Comparison of ENCODE assay signal across 9 mouse cellular contexts in the genomic region with DNA sequence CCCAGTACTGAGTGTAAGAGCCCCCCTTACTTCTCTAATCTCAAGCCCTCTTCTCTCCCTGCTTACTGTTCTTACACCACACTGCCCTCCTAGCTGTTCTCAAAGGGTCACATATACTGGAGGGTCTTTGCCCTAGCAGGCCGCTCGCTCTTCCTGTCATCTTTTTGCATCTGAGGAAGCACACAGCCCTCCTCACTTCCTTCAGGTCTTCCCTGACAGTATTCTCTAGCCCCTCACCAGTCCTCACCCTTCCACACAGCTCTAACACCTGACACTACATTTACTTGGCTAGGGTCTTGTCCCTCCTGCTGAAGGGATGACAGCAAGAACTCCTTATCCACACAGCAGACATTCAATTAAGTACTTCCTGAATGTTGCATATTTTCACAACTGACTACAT. TPM values are rescaled to one million over a fixed set of nuclear protein-coding genes. Genes with fewer than 3 reads are reported as not detected.
A peak's percentile ranks its signal among the peaks of the same experiment; 100 is the strongest.
DNase-seq lines count a peak whose midpoint lies in the region; ATAC-seq lines count a peak whose summit lies in the region.
"Had no signal": no experiment of that assay in that cellular context is flagged by ENCODE, and none has a peak within 500 bp of the region (broad histone marks: within the 10 kb centered on the region; RNA-seq: fewer than 3 reads in every experiment).

No protein-coding gene starts in this region.

- H3K4me1 ChIP-seq in heart, embryonic 16.5 days (ENCODE audit: control insufficient read depth, insufficient read depth, low read length), result peaks cover 28% of the 10 kb centered on the region
- H3K4me1 ChIP-seq in midbrain, embryonic 14.5 days (ENCODE audit: control insufficient read depth, insufficient read depth, low read length), result peaks cover 22% of the 10 kb centered on the region
- H3K4me1 ChIP-seq in midbrain, embryonic 16.5 days (ENCODE audit: control insufficient read depth, insufficient read depth, low read length), result peaks cover 23% of the 10 kb centered on the region
- peaks cover 15% of the 10 kb centered on the region for H3K4me1 ChIP-seq in intestine, embryonic 15.5 days (replicated peaks)
- peaks cover 14% of the 10 kb centered on the region; the same call in 1 of the 2 replicates for H3K4me1 ChIP-seq in stomach, embryonic 15.5 days

- no peak for ATAC-seq in heart, embryonic 16.5 days (replicated peaks; ENCODE audit: extremely low read depth, insufficient read depth, low FRiP score)
- no peak for ATAC-seq in midbrain, embryonic 14.5 days (ENCODE audit: low FRiP score, low TSS enrichment)
- no peak for ATAC-seq in midbrain, embryonic 16.5 days
- no peak for ATAC-seq in intestine, embryonic 15.5 days
- no peak for ATAC-seq in stomach, embryonic 15.5 days (ENCODE audit: insufficient read depth, low FRiP score, low read depth)

- intact Hi-C loops in heart, postnatal 10 days (cut with DNase I), result no loop called here

- H3K4me3 ChIP-seq in heart, embryonic 16.5 days (ENCODE audit: low read length), result no peak overlapping the region; the same call in 1 of the 2 replicates
- no peak overlapping the region for H3K4me3 ChIP-seq in midbrain, embryonic 14.5 days (replicated peaks; ENCODE audit: low read depth, low read length)
- no peak overlapping the region for H3K4me3 ChIP-seq in midbrain, embryonic 16.5 days (ENCODE audit: low read depth, low read length)
- H3K4me3 ChIP-seq in intestine, embryonic 15.5 days (replicated peaks), result no peak overlapping the region
- H3K4me3 ChIP-seq in stomach, embryonic 15.5 days (replicated peaks), result no peak overlapping the region

- no peaks in the 10 kb centered on the region for H3K9me3 ChIP-seq in heart, embryonic 16.5 days (replicated peaks; ENCODE audit: control insufficient read depth, low read length)
- H3K9me3 ChIP-seq in midbrain, embryonic 14.5 days (ENCODE audit: control insufficient read depth, low read length), result no peaks in the 10 kb centered on the region
- no peaks in the 10 kb centered on the region for H3K9me3 ChIP-seq in midbrain, embryonic 16.5 days (replicated peaks; ENCODE audit: control insufficient read depth, low read length, poor library complexity, severe bottlenecking)
- H3K9me3 ChIP-seq in intestine, embryonic 15.5 days, result no peaks in the 10 kb centered on the region
- H3K9me3 ChIP-seq in stomach, embryonic 15.5 days, result no peaks in the 10 kb centered on the region

- H3K36me3 ChIP-seq in heart, embryonic 16.5 days (ENCODE audit: control insufficient read depth, insufficient read depth), result no peaks in the 10 kb centered on the region
- H3K36me3 ChIP-seq in midbrain, embryonic 14.5 days (ENCODE audit: control insufficient read depth, insufficient read depth, low read length), result no peaks in the 10 kb centered on the region
- no peaks in the 10 kb centered on the region for H3K36me3 ChIP-seq in midbrain, embryonic 16.5 days (ENCODE audit: control insufficient read depth, insufficient read depth, low read length)
- H3K36me3 ChIP-seq in intestine, embryonic 15.5 days, result no peaks in the 10 kb centered on the region
- no peaks in the 10 kb centered on the region for H3K36me3 ChIP-seq in stomach, embryonic 15.5 days

- no peak overlapping the region; the same call in 1 of the 2 replicates for H3K9ac ChIP-seq in heart, embryonic 16.5 days (ENCODE audit: low read length)
- H3K9ac ChIP-seq in midbrain, embryonic 14.5 days (replicated peaks; ENCODE audit: low read length), result no peak overlapping the region
- H3K9ac ChIP-seq in midbrain, embryonic 16.5 days (ENCODE audit: low read depth, low read length), result no peak overlapping the region
- no peak overlapping the region for H3K9ac ChIP-seq in intestine, embryonic 15.5 days
- H3K9ac ChIP-seq in stomach, embryonic 15.5 days, result no peak overlapping the region

- peak overlapping the region; percentile 37 for H3K4me2 ChIP-seq in heart, embryonic 16.5 days (ENCODE audit: low read depth, low read length)
- H3K4me2 ChIP-seq in midbrain, embryonic 14.5 days (ENCODE audit: low read length), result 0 out of 2 replicates have a peak overlapping the region, but pooled peaks have one; percentile 6
- H3K4me2 ChIP-seq in midbrain, embryonic 16.5 days (ENCODE audit: low read length), result no peak overlapping the region
- H3K4me2 ChIP-seq in intestine, embryonic 15.5 days (replicated peaks), result peak overlapping the region; percentile 14; the same call in 1 of the 2 replicates
- H3K4me2 ChIP-seq in stomach, embryonic 15.5 days, result peak overlapping the region; percentile 29; the same call in 1 of the 2 replicates

- 81% methylated on average over 2 of the region's 2 CpGs for WGBS in heart, embryonic 16.5 days
- 92% methylated on average over 2 of the region's 2 CpGs for WGBS in midbrain, embryonic 14.5 days
- 87% methylated on average over 2 of the region's 2 CpGs for WGBS in midbrain, embryonic 16.5 days
- WGBS in intestine, embryonic 15.5 days, result 86% methylated on average over 2 of the region's 2 CpGs
- 83% methylated on average over 2 of the region's 2 CpGs for WGBS in stomach, embryonic 15.5 days

- H3K27me3 ChIP-seq in heart, embryonic 16.5 days (ENCODE audit: control insufficient read depth, insufficient read depth, low read length), result no peaks in the 10 kb centered on the region
- no peaks in the 10 kb centered on the region for H3K27me3 ChIP-seq in midbrain, embryonic 14.5 days (ENCODE audit: control insufficient read depth, insufficient read depth, low read length)
- no peaks in the 10 kb centered on the region for H3K27me3 ChIP-seq in midbrain, embryonic 16.5 days (ENCODE audit: control insufficient read depth, insufficient read depth, low read depth, low read length)
- no peaks in the 10 kb centered on the region for H3K27me3 ChIP-seq in intestine, embryonic 15.5 days (replicated peaks)
- no peaks in the 10 kb centered on the region for H3K27me3 ChIP-seq in stomach, embryonic 15.5 days (replicated peaks)

- H3K27ac ChIP-seq in heart, embryonic 16.5 days (ENCODE audit: low read length), result 0 out of 2 replicates have a peak overlapping the region, but pooled peaks have one; percentile 27
- H3K27ac ChIP-seq in midbrain, embryonic 14.5 days (replicated peaks; ENCODE audit: low read depth, low read length), result no peak overlapping the region
- no peak overlapping the region for H3K27ac ChIP-seq in midbrain, embryonic 16.5 days (ENCODE audit: low read length)
- H3K27ac ChIP-seq in intestine, embryonic 15.5 days, result no peak overlapping the region
- no peak overlapping the region for H3K27ac ChIP-seq in stomach, embryonic 15.5 days

- no peak for DNase-seq in heart, postnatal 10 days
- DNase-seq in midbrain, embryonic 14.5 days, result no peak
- DNase-seq in left cerebral cortex, adult 11 months (ENCODE audit: low spot score), result no peak
- DNase-seq in layer of hippocampus, adult 11-12 months (ENCODE audit: low spot score), result no peak
- DNase-seq: left cerebral cortex, postnatal 4 days had no signal

RNA-seq across cellular contexts. Expression of gene Rap1a, which starts 2.4 kb away (rescaled TPM):
- polyA plus RNA-seq in heart, embryonic 16.5 days (2015; fragmentation: Nextera tagmentation; extraction: Ambion mirVana), result 80.5 and 98.8 TPM in 2 replicates
- total RNA-seq in heart, postnatal 10 days (2021), result 100 to 1,000 TPM; 127 to 130 TPM
- polyA plus RNA-seq in midbrain, embryonic 14.5 days (2014; fragmentation: Nextera tagmentation; extraction: Ambion mirVana), result 59.9 and 79.4 TPM in 2 replicates
- 74.1 and 74.3 TPM in 2 replicates for polyA plus RNA-seq in midbrain, embryonic 16.5 days (2015; fragmentation: Nextera tagmentation; extraction: Ambion mirVana)
- polyA plus RNA-seq in intestine, embryonic 15.5 days (2015; fragmentation: Nextera tagmentation; extraction: Ambion mirVana), result 116 and 133 TPM in 2 replicates
- 141 and 146 TPM in 2 replicates for polyA plus RNA-seq in stomach, embryonic 15.5 days (2015; fragmentation: Nextera tagmentation; extraction: Ambion mirVana)
